Mouse (Mus musculus) intestine, postnatal 0 days (tissue): Measurements from ENCODE around the gene Ankrd13d. TPM values are rescaled to one million over a fixed set of nuclear protein-coding genes. Genes with fewer than 3 reads are reported as not detected.

Experiments used
- ATAC-seq: fragments of 200-750 bp; cut with Nextera tagmentation; 2 replicates; pipeline ENCODE4 v1.8.0; 2017; ENCODE audit warnings: mild to moderate bottlenecking, moderate TSS enrichment, moderate library complexity
- H3K27ac ChIP-seq: fragments of 300-500 bp; sonication (generic); 2 replicates; pipeline ENCODE4 v1.5.1; 2014; ENCODE audit warnings: mild to moderate bottlenecking, low read depth, low read length, moderate library complexity
- H3K27me3 ChIP-seq: fragments of 300-500 bp; sonication (generic); replicated peaks from 2 replicates; pipeline ENCODE4 v1.6.1; 2014; ENCODE audit warnings: low read length, mixed read lengths; ENCODE audit not compliant: control insufficient read depth, insufficient read depth
- H3K36me3 ChIP-seq: fragments of 300-500 bp; sonication (generic); 2 replicates; pipeline ENCODE4 v1.6.1; 2014; ENCODE audit warnings: mild to moderate bottlenecking, moderate library complexity; ENCODE audit not compliant: control insufficient read depth, insufficient read depth
- H3K4me1 ChIP-seq: fragments of 300-500 bp; sonication (generic); replicated peaks from 2 replicates; pipeline ENCODE4 v1.6.1; 2014; ENCODE audit warnings: antibody characterized with exemption, low read length, mixed read lengths; ENCODE audit not compliant: control insufficient read depth, insufficient read depth
- H3K4me2 ChIP-seq: fragments of 300-500 bp; sonication (generic); replicated peaks from 2 replicates; pipeline ENCODE4 v1.6.1; 2014; ENCODE audit warnings: low read depth, mild to moderate bottlenecking, moderate library complexity
- H3K4me3 ChIP-seq: fragments of 300-500 bp; sonication (generic); 2 replicates; pipeline ENCODE4 v1.5.1; 2014; ENCODE audit warnings: low read depth, low read length
- H3K9ac ChIP-seq: fragments of 300-500 bp; sonication (generic); 2 replicates; pipeline ENCODE4 v1.6.1; 2014; ENCODE audit warnings: mild to moderate bottlenecking, low read depth, low read length
- H3K9me3 ChIP-seq: fragments of 300-500 bp; sonication (generic); 2 replicates; pipeline ENCODE4 v1.6.1; 2016; ENCODE audit warnings: mixed run types; ENCODE audit not compliant: control insufficient read depth
- CTCF ChIP-seq: sonication (generic); IDR thresholded peaks from 2 replicates; pipeline ENCODE4 v1.5.1; 2016; ENCODE audit warnings: low read depth, mild to moderate bottlenecking, control low read depth, antibody characterized with exemption, moderate library complexity
- whole genome bisulfite sequencing: fragments of 180-500 bp; shearing (Covaris S2); extraction: QIAGEN DNeasy Blood & Tissue Kit; methylation state at CpG from one replicate; pipeline ENCODE4 v1.1.7; 2014; 5-methylcytosine and 5-hydroxymethylcytosine counted together
- polyA plus RNA-seq: library from polyadenylated mRNA; unstranded; fragments of >200 nt; fragmentation: Nextera tagmentation; extraction: Ambion mirVana; gene quantifications from 2 replicates; pipeline ENCODE4 v1.2.1, GENCODE M21; 2015

Ankrd13d gene
- polyA plus RNA-seq, 1 experiment from 2014 or later, result 2.0 TPM

- Histone ChIP-seq H3K27ac (no peak overlapping the region), H3K27me3 (no peaks in the 10 kb centered on the region), H3K9ac (no peak overlapping the region), H3K4me1 (peaks cover 4% of the 10 kb centered on the region), H3K4me3 (no peak overlapping the region), H3K9me3 (no peaks in the 10 kb centered on the region), H3K4me2 (no peak overlapping the region), H3K36me3 (no peaks in the 10 kb centered on the region)
- TF ChIP-seq CTCF, result peak; percentile 85
- ATAC-seq, result no peak
Measured at GRCm38 (mm10) chr19:4309776-4310185, 26.8 kb upstream of the Ankrd13d start.

GRCm38 (mm10) chr19:4309302-4309701 lies 26.4 kb upstream of the Ankrd13d start:
- H3K9ac ChIP-seq, result no peak overlapping the region
- no peaks in the 10 kb centered on the region for H3K9me3 ChIP-seq
- TF ChIP-seq CTCF, result no peak
- peaks cover 9% of the 10 kb centered on the region for H3K4me1 ChIP-seq
- no peaks in the 10 kb centered on the region for H3K36me3 ChIP-seq
- ATAC-seq, result no peak
- no peak overlapping the region for H3K27ac ChIP-seq
- WGBS, result 96% methylated on average over 4 of the region's 4 CpGs
- no peaks in the 10 kb centered on the region for H3K27me3 ChIP-seq
- no peak overlapping the region for H3K4me2 ChIP-seq
- no peak overlapping the region for H3K4me3 ChIP-seq

- peak; percentile 81 for TF ChIP-seq CTCF
- peak; percentile 79 for ATAC-seq
- Histone ChIP-seq H3K9me3 (no peaks in the 10 kb centered on the region), H3K4me1 (peaks cover 16% of the 10 kb centered on the region), H3K27ac (peak within 1 kb of the TSS; percentile 88), H3K9ac (peak within 1 kb of the TSS; percentile 93), H3K4me2 (peak within 1 kb of the TSS; percentile 77), H3K36me3 (peaks cover 5% of the 10 kb centered on the region; the same call in 1 of the 2 replicates), H3K4me3 (peak within 1 kb of the TSS; percentile 93), H3K27me3 (no peaks in the 10 kb centered on the region)
- WGBS, result under 1% methylated on average over 34 of the region's 46 CpGs
Measured at GRCm38 (mm10) chr19:4306190-4306577, 23.2 kb upstream of the Ankrd13d start, which contains the start of gene Grk2. Grk2 (minus strand) TSS chr19:4306222.

GRCm38 (mm10) chr19:4305491-4306189 lies 22.7 kb upstream of the Ankrd13d start:
- H3K4me3 ChIP-seq, result peak overlapping the region; percentile 93
- H3K4me2 ChIP-seq, result peak overlapping the region; percentile 77
- peak overlapping the region; percentile 93 for H3K9ac ChIP-seq
- peaks cover 5% of the 10 kb centered on the region; the same call in 1 of the 2 replicates for H3K36me3 ChIP-seq
- peak overlapping the region; percentile 88 for H3K27ac ChIP-seq
- no peaks in the 10 kb centered on the region for H3K9me3 ChIP-seq
- WGBS, result under 1% methylated on average over 45 of the region's 68 CpGs
- no peaks in the 10 kb centered on the region for H3K27me3 ChIP-seq
- peaks cover 16% of the 10 kb centered on the region for H3K4me1 ChIP-seq
- no peak for TF ChIP-seq CTCF
- peak; percentile 67 for ATAC-seq

GRCm38 (mm10) chr19:4304871-4305321 lies 22.0 kb upstream of the Ankrd13d start:
- peak overlapping the region; percentile 93 for H3K4me3 ChIP-seq
- H3K4me2 ChIP-seq, result peak overlapping the region; percentile 77
- peak overlapping the region; percentile 54 for H3K27ac ChIP-seq
- no peak for ATAC-seq
- 22% methylated on average over 4 of the region's 4 CpGs for WGBS
- H3K27me3 ChIP-seq, result no peaks in the 10 kb centered on the region
- H3K36me3 ChIP-seq, result peaks cover 5% of the 10 kb centered on the region; the same call in 1 of the 2 replicates
- no peaks in the 10 kb centered on the region for H3K9me3 ChIP-seq
- TF ChIP-seq CTCF, result no peak
- H3K9ac ChIP-seq, result peak overlapping the region; percentile 93
- peaks cover 21% of the 10 kb centered on the region for H3K4me1 ChIP-seq

- H3K36me3 ChIP-seq, result peaks cover 5% of the 10 kb centered on the region; the same call in 1 of the 2 replicates
- no peak for ATAC-seq
- peak overlapping the region; percentile 77 for H3K4me2 ChIP-seq
- no peaks in the 10 kb centered on the region for H3K27me3 ChIP-seq
- no peak for TF ChIP-seq CTCF
- peak overlapping the region; percentile 54 for H3K27ac ChIP-seq
- H3K4me1 ChIP-seq, result peaks cover 21% of the 10 kb centered on the region
- H3K9ac ChIP-seq, result 0 out of 2 replicates have a peak overlapping the region, but pooled peaks have one; percentile 93
- H3K4me3 ChIP-seq, result peak overlapping the region; percentile 93
- H3K9me3 ChIP-seq, result no peaks in the 10 kb centered on the region
- 62% methylated on average over 5 of the region's 5 CpGs for WGBS
Measured at GRCm38 (mm10) chr19:4304251-4304821, 21.4 kb upstream of the Ankrd13d start.
